Mouse (Mus musculus): ENCODE measurements at regions not wholly inside any gene's neighbourhood (a gene's known extent, or its start where the extent isn't known, plus 50 kb on each side); places are given as distances from the start of the nearest gene placed in this dataset.

DNA sequence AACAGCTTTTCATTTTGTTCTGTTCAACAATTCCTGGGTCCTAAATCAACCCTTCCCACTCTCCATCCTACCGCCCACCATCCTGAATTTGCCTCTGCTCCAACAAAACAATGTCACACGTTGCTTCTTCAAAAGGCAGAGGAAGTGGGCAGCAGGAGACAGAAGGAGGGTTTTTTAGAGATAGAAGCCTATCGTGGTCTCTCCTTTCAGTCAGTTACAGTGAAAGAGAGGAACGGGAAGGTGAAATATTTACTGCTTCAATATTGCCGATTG is 181.7 kb downstream of the Rdh14 start:
- no peak for DNase-seq (ENCODE audit: low spot score in 2 of 2)

DNA sequence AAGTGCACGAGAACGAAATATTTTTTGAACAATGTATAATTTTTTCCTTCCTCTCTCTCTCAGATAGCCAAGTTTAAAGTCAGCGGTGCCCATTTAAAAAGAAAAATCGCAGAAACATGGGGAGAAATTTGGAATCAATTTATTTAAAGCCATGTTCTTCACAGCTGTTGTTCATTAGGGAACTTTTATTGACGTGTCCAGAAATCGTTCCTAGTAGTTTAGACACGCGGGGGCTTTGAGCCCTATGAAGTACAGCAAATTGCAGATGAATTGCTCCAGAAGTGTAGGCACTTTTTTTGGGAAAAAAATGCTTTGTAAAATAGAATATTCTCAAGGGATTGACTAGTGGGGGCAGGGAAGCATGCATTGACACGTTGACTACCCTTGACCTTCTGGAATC is 182.8 kb downstream of the Rdh14 start:
- no peak for DNase-seq (ENCODE audit: low spot score in 2 of 2)

DNA sequence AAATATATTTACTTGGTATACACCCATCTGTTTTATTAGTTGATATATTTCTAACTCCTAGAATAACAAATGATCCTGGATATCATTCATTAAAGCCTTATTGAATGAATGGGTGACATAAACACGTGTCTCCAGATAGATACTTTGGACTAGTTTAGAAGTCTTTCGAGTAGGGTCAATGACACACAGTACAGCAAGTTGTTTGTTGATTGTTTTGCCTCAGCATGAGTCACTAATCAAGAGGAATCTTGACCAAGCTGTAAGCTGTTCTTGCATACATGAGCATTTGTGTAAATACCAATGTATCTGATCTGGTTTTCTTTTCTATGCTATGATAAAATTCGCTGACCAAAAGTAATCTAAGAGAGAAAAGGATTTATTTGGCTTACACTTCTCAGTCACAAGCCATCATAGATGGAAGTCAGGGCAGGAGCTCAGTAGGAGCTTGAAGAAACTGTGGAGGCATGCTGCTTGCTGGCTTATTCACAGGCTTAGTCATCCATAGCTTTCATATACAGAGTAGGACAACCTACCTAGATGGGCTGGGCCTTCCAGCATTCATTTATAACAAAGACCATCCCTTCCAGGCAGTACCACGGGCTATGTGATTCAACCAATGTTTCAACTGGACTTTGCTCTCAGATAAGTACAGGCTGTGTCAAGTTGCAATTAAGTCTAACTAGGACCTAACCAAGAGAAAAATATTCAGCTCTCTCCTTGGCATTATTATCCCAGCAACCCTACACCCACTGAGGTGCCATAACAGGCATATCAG is 192.5 kb downstream of the Rdh14 start:
- no peak for DNase-seq (ENCODE audit: low spot score in 2 of 2)

DNA sequence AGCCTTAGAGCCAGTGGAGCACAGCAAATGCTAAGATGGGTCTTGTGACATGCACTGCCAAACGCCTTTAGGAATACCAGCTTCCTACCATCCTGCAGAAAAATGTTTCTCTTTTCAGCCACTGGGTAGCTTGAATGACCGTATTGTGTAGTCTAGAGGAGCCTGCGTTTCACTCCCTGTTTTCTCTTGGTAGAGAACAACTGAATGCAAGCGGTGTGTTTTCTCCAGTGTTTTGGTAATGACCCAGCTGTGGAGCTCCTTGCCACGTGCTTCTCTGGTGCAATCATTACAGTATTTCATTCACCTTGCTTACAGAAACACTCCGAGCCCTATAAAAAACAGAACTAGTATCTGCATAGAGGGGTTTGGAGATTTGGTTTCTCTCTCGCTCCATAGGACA is 193.5 kb downstream of the Rdh14 start:
- DNase-seq (ENCODE audit: low spot score in 2 of 2) = no peak

DNA sequence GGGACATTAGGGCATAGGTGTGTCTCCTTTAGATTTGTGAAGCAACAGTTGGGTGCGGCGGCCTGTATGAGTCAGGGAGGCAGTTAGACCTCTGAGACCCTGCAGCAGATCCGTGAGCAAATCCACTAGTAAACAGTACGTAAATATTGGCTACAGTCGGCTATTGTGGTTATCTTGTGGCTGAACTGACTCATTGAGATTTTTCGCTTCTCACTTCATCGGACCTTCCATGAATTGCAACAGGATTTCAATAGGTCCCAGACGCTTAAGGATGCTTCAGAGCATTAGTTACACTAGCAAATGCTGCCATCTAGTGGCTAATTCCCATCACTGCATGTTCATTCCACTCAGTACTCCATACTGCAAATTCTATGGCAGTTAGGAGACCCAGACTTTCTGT is 199.0 kb downstream of the Rdh14 start:
- peak; percentile 1 to 14 for DNase-seq (ENCODE audit: low spot score in 2 of 2)

DNA sequence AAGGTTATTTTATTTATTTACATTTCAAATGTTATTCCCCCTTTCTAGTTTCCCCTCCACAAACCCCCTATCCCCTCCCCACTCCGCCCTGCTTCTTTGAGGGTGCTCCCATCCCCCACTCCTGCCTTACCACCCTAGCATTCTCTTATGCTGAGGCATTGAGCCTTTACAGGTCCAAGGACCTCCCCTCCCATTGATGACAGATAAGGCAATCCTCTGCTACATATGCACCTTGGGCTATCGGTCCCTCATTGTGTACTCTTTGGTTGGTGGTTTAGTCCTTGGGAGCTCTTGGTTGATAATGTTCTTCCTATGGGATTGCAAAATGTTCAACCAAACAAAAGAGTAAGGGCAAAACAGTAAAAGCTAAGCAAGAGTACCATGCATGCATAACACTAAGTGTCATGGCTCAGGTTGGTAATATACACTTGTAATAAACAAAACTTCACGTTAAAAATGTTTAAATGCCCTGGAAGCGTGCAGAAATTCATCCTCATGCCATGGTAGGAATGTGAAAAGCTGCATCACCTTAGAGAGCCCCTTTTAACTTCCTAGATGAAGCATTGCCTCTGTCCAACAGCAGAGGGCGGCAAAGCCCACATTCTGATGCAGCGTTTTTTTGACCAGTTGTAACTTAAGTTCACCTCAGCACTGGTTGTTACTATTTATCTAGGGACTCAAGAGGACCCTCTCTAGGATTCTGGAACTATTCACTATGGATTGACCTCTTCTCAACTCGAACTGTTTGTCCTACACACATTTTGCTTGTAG is 207.6 kb downstream of the Rdh14 start:
- no peak for DNase-seq (ENCODE audit: low spot score in 2 of 2)

DNA sequence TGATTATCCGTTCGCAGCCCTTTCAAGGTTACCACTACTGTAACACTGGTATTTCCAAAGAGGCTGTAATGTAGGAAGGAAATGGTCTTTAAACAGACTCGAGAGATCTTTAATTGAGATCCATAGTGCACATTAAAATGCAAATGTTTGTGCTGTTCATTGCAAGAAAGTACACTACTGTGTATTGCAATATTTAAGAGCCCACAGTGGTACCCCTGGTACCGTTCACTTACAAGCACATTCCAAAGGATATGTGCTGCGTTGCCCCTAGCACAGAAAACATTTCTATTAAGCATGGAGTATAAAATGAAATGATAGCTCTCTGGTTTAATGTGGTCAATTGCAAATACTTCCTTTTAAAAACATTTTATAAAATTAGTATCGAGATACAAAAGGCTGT is 209.5 kb downstream of the Rdh14 start:
- DNase-seq (ENCODE audit: low spot score in 2 of 2) = no peak

DNA sequence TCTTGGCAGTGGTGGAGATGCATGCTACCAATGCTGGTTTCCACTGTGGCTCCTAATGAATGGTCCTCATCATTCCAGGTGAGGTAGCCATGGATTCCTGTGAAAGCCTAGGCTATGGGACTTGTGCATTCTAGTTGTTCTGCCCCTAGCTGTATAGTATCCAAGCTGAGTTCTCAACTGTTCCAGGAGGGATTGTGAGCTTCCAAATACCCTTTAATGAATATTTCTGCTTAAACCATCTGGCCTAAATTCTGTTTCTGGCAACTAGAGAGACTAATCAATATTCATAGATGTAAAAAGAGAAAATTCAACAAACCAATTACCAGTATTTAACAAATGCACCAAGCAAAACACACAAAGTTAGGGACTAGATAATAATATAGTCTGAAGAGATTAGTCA is 227.7 kb downstream of the Rdh14 start:
- no peak for DNase-seq (ENCODE audit: low spot score in 2 of 2)

DNA sequence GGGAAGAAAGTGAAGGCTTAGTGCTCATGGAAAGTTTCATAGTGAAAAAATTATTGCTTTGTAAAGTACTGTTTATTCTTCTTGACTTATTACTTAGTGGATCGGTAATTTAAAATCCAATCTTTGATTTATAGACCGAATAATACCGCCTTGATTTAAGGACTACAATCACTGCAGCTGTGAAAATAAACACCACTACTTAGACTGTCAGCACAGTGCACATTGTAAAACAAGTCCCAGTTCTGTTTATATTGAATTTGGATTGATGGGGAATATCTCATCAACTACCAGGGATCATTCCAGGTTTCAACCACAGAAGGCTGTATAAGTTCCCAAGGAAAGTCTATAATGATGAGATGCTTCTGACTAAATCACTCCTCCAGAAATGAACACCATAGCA is 230.0 kb downstream of the Rdh14 start:
- DNase-seq (ENCODE audit: low spot score in 2 of 2) = no peak

DNA sequence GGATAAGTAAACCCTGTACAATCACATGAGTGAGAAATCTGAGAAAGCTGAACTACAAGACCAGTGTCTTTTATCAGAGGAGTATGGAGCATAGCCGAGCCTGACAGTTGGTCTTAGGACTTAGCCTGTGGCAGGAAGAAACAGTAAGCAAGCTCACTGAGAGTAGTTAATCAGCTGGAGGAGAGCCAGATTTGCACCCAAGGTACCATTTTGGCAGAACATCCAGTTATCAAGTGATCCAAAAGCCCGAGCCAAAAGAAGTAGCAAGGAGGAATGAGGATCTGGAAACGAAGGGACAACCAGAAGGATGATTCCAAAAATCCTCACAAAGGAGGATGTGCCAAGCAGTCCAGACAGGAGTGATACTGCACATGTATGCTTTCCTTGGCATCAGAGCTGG is 248.0 kb downstream of the Rdh14 start:
- DNase-seq (ENCODE audit: low spot score in 2 of 2) = no peak

DNA sequence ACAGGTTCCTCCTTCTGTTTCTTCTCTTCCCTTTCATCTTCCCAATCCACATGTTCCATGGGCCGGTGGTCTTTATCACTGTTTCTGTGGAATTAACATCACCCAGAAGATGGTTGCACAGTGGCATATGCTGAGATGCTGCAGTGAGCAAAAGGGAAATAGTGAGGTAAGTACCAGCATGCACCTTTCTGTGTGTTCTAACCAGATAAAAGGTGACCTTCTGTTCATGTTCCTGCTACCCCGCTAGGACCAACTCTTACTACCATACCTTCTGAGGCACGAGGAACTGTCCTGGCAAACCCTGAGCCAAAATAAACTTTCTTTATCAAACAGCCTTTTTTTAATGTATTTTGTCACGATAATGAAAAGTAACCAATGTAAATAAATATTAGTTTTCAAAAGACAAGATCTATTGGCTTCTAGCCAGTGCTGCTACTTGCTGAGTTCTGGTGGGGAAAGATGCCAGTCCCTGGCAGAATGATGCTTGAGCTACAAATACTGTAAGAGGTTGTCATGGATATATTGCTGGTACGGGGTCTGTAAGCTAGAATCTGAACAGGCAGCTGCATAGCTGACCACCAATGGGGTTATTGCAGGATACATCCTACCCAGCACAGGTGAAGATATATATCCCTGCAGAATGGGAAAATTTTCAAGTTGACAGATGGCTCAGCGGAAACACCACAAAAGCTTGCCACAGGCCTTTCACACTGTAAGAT is 264.1 kb downstream of the Rdh14 start:
- DNase-seq (ENCODE audit: low spot score in 2 of 2) = no peak

DNA sequence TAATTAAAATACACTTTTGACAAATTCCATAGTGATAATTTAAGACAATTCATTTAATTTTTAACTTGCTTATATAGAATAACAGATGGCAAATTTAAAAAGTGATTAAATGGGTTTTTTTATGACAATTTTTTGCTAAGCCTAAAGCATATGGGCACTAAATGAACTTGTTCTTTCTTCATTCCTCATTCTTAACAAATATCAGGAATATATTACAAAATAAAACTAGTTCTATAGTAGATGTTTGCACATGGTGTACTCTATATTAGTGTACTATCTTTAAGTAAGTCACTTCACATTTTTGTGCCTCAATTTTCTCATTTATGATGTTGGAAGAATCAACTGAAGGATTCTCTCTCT is 264.6 kb downstream of the Rdh14 start:
- DNase-seq (ENCODE audit: low spot score in 2 of 2) = no peak

DNA sequence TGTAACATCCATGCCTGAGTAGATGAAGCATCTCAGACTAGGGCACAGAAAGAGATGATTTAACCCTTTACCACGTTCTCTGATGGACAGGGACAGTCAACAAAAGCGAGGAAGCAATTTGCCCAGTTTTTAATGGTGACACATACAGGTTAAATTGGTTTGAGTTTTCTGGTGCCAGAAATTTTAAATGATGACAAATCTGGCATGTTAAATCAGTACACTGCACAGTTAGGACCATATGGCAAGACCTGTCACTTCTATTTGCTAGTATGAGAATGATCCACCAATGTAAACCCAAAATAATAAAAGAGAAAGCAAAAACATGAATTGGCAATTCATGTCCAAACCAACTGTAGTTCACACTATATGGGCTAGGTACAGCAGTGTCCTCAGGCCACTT is 268.3 kb downstream of the Rdh14 start:
- DNase-seq (ENCODE audit: low spot score in 2 of 2) = no peak

DNA sequence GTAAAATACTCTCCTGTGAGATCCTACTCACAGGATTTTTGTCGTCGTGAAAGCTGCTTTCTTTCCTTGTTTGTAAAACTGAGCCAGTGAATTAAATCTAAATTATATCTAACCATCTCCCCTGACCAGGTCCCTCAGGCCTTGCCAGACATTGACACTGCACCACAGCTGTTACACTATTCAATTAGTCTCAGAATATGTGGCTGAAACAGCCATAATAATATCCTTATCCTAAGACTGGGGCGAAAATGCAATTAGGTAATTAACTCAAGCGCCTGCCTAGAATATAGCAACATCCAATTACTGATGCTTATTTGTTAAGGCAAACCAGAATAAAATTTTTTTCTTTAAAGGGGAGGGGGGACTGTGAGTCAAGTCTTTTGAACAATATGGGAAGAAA is 296.2 kb downstream of the Rdh14 start:
- DNase-seq (ENCODE audit: low spot score in 2 of 2) = no peak

Data from natural killer cell, adult 2 months (primary cell).